Mouse (Mus musculus) embryonic facial prominence, embryonic 11.5 days (tissue): ENCODE measurements around the gene Gp9. TPM values are rescaled to one million over a fixed set of nuclear protein-coding genes. Genes with fewer than 3 reads are reported as not detected.

Source experiments
- ATAC-seq: fragments of 200-750 bp; cut with Nextera tagmentation; replicated peaks from 2 replicates; pipeline ENCODE4 v1.8.0; 2017; ENCODE audit warnings: low read depth; ENCODE audit not compliant: insufficient number of reproducible peaks, low FRiP score, low TSS enrichment
- DNase-seq: peaks from one replicate; pipeline ENCODE4 v3.0.0-alpha.2; 2015; ENCODE audit warnings: low spot score
- H3K27ac ChIP-seq: fragments of 300-500 bp; sonication (generic); replicated peaks from 2 replicates; pipeline ENCODE4 v1.5.1; 2014; ENCODE audit warnings: mild to moderate bottlenecking, low read depth, low read length, control low read depth
- H3K27me3 ChIP-seq: fragments of 300-500 bp; sonication (generic); 2 replicates; pipeline ENCODE4 v1.6.1; 2014; ENCODE audit warnings: mild to moderate bottlenecking, low read length, moderate library complexity, mixed read lengths; ENCODE audit not compliant: control insufficient read depth, insufficient read depth
- H3K36me3 ChIP-seq: fragments of 300-500 bp; sonication (generic); replicated peaks from 2 replicates; pipeline ENCODE4 v1.6.1; 2014; ENCODE audit warnings: low read depth, mild to moderate bottlenecking, low read length, moderate library complexity, mixed read lengths; ENCODE audit not compliant: control insufficient read depth, insufficient read depth
- H3K4me1 ChIP-seq: fragments of 300-500 bp; sonication (generic); 2 replicates; pipeline ENCODE4 v1.6.1; 2014; ENCODE audit warnings: low read length, mixed read lengths; ENCODE audit not compliant: control insufficient read depth, insufficient read depth
- H3K4me2 ChIP-seq: fragments of 300-500 bp; sonication (generic); 2 replicates; pipeline ENCODE4 v1.6.1; 2014; ENCODE audit warnings: low read depth, mild to moderate bottlenecking, control low read depth, low read length, moderate library complexity
- H3K4me3 ChIP-seq: fragments of 300-500 bp; sonication (generic); 2 replicates; pipeline ENCODE4 v1.5.1; 2014; ENCODE audit warnings: low read depth, low read length, control low read depth
- H3K9ac ChIP-seq: fragments of 300-500 bp; sonication (generic); replicated peaks from 2 replicates; pipeline ENCODE4 v1.6.1; 2014; ENCODE audit warnings: mild to moderate bottlenecking, control low read depth, low read length
- H3K9me3 ChIP-seq: fragments of 300-500 bp; sonication (generic); replicated peaks from 2 replicates; pipeline ENCODE4 v1.6.1; 2016; ENCODE audit warnings: mild to moderate bottlenecking, low read length, inconsistent platforms, mixed read lengths; ENCODE audit not compliant: control insufficient read depth
- WGBS: fragments of 180-500 bp; shearing (Covaris S2); extraction: QIAGEN DNeasy Blood & Tissue Kit; methylation state at CpG from one replicate; pipeline ENCODE4 v1.1.7; 2014; 5-methylcytosine and 5-hydroxymethylcytosine counted together
- polyA plus RNA-seq: library from polyadenylated mRNA; unstranded; fragments of >200 nt; fragmentation: Nextera tagmentation; extraction: Ambion mirVana; gene quantifications from 2 replicates; pipeline ENCODE4 v1.2.1, GENCODE M21; 2014

Gene Gp9
- 1.9 and 3.0 TPM in 2 replicates for polyA plus RNA-seq

- Histone ChIP-seq H3K4me2 (no peak within 1 kb of the TSS), H3K27me3 (no peaks in the 10 kb centered on the region), H3K9me3 (no peaks in the 10 kb centered on the region), H3K4me1 (no peaks in the 10 kb centered on the region), H3K36me3 (no peaks in the 10 kb centered on the region), H3K27ac (no peak within 1 kb of the TSS), H3K9ac (no peak within 1 kb of the TSS), H3K4me3 (no peak within 1 kb of the TSS)
- 78% methylated on average over 2 of the region's 2 CpGs for whole genome bisulfite sequencing
- ATAC-seq, result no peak
- no peak for DNase-seq
Measured at GRCm38 (mm10) chr6:87777842-87778241, at the start of gene Gp9. Gene Gp9, plus strand, starts transcription at chr6:87778072.

DNA sequence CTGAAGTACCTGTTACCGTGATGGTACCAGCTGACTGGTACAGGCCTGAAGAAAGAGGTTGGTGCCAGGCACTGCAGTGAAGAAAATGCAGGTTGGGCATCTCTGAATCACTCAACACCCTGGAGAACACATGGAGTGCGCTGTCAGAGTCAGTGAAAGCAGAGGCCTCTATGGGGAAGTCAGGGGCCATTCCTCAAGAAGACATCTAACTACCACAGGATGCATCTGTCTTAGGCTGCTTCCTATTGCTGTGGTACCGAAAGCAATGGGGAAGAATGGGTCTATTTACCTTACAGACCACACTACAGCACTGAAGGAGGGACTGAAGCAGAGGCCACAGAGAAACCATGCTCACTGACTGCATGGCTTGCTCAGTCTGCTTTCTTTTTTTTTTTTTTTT lies 49.8 kb upstream of the Gp9 start:
- ATAC-seq (no peak), DNase-seq (no peak)
- H3K4me1 ChIP-seq, result peaks cover 3% of the 10 kb centered on the region
- 56% methylated on average over 3 of the region's 3 CpGs for WGBS
- H3K27ac ChIP-seq, result no peak overlapping the region
- H3K4me2 ChIP-seq, result no peak overlapping the region
- H3K9me3 ChIP-seq, result no peaks in the 10 kb centered on the region
- H3K4me3 ChIP-seq, result no peak overlapping the region
- H3K27me3 ChIP-seq, result peaks cover 37% of the 10 kb centered on the region
- H3K36me3 ChIP-seq, result no peaks in the 10 kb centered on the region
- H3K9ac ChIP-seq, result no peak overlapping the region

- H3K4me2 ChIP-seq, result peak overlapping the region; percentile 96
- DNase-seq (no peak), ATAC-seq (no peak)
- peaks cover 47% of the 10 kb centered on the region for H3K27me3 ChIP-seq
- no peaks in the 10 kb centered on the region for H3K36me3 ChIP-seq
- no peak overlapping the region; the same call in 1 of the 2 replicates for H3K9ac ChIP-seq
- WGBS, result 9% methylated on average over 13 of the region's 13 CpGs
- peak overlapping the region; percentile 58 for H3K4me3 ChIP-seq
- H3K9me3 ChIP-seq, result no peaks in the 10 kb centered on the region
- H3K27ac ChIP-seq, result no peak overlapping the region
- H3K4me1 ChIP-seq, result peaks cover 3% of the 10 kb centered on the region
Measured at GRCm38 (mm10) chr6:87730141-87730540, 47.7 kb upstream of the Gp9 start.

DNA sequence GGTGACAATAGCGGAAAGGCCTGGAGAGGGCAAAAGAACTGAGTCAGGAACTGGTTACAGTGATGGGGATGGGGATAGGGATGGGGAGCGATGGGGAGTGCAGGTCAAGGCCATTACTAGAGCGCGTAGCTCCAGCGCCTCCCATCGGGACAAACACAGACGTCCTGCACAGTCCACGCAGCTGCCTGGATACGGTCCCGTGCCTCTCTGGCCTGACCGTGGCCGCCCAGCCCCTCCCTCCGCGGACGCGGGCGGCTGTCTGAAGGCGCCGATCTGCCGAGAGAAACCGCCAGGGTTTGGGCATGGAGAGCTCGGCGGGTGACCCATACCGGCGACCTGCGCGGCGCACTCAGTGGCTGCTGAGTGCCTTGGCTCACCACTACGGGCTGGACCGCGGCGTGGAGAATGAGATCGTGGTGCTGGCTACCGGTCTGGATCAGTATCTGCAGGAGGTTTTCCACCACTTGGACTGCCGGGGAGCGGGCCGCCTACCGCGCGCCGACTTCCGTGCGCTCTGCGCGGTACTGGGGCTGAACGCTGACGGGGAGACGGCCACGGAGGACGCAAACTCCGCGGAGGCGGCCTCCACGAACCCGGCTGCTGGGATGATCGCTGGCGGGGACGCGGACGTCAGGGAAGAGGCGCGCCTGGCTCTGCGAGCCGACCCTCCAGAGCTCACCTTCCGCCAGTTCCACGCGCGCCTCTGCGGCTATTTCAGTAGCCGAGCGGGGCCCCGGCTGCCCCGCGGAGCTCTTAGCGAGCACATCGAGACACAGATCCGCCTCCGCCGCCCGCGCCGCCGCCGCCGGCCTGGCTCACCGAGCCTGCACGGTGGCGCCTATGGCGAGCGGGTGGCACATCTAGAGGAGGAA lies 47.0 kb upstream of the Gp9 start, which contains the start of gene Efcc1:
Efcc1 (plus strand) TSS at position 279 of the 872 bp plus-strand sequence.
- ATAC-seq (peak; percentile 72; the same call in 1 of the 2 replicates), DNase-seq (peak; percentile 58)
- H3K4me3 ChIP-seq, result peak within 1 kb of the TSS; percentile 58
- peaks cover 3% of the 10 kb centered on the region for H3K4me1 ChIP-seq
- no peaks in the 10 kb centered on the region for H3K36me3 ChIP-seq
- peak within 1 kb of the TSS; percentile 96 for H3K4me2 ChIP-seq
- no peak within 1 kb of the TSS for H3K27ac ChIP-seq
- H3K9ac ChIP-seq, result peak within 1 kb of the TSS; percentile 57
- WGBS, result under 1% methylated on average over 79 of the region's 90 CpGs
- peaks cover 47% of the 10 kb centered on the region for H3K27me3 ChIP-seq
- H3K9me3 ChIP-seq, result no peaks in the 10 kb centered on the region

GRCm38 (mm10) chr6:87731463-87732095 lies 46.3 kb upstream of the Gp9 start:
- peaks cover 47% of the 10 kb centered on the region for H3K27me3 ChIP-seq
- peak overlapping the region; percentile 58 for H3K4me3 ChIP-seq
- peaks cover 3% of the 10 kb centered on the region for H3K4me1 ChIP-seq
- no peaks in the 10 kb centered on the region for H3K9me3 ChIP-seq
- H3K36me3 ChIP-seq, result no peaks in the 10 kb centered on the region
- DNase-seq (no peak), ATAC-seq (no peak)
- WGBS, result 4% methylated on average over 19 of the region's 19 CpGs
- H3K9ac ChIP-seq, result peak overlapping the region; percentile 57
- H3K27ac ChIP-seq, result no peak overlapping the region
- H3K4me2 ChIP-seq, result peak overlapping the region; percentile 96

DNA sequence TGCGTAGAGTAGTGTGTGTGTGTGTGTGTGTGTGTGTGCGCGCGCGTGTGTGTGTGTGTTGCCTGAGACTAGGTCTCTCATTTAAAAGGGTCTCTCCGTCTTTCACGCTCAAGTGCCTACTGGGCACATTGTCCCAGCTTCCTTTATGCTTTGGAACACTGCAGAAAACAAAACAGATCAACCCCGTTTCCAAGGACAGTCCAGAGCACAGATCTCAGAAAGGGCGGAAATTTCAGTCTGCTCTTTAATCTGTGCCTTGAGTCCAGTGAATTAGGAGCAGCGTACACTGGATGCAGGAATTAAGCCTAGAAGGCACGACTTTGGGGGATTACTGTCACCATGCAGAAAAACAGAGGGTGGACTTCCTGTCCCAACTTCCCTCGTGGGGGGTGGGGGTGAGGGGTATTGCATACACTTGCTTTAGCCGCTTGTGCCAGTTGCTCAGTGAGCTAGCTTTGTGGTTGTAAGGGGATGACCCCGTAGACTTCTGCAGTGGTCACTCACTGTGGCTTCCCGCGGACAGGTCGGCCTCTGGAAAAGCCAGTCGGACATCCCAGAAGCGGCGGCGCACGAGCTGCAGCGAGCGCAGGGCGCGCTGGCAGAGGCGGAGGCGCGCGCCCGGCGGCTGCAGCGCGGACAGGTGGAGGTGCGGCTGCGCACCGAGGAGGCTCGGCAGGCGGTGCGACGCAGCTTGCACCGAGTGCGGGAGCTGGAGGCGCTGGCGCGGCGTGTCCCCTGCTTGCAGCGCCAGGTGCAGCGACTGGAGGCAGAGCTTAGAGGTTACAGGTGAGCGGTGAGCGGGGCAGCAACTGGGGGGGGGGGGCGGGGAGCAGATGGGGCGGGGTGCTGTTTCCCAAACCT lies 45.5 kb upstream of the Gp9 start:
- H3K27me3 ChIP-seq, result peaks cover 47% of the 10 kb centered on the region
- H3K4me2 ChIP-seq, result peak overlapping the region; percentile 69
- 1% methylated on average over 48 of the region's 53 CpGs for WGBS
- H3K36me3 ChIP-seq, result no peaks in the 10 kb centered on the region
- DNase-seq (peak; percentile 25), ATAC-seq (no peak)
- H3K27ac ChIP-seq, result no peak overlapping the region
- peaks cover 3% of the 10 kb centered on the region for H3K4me1 ChIP-seq
- H3K9me3 ChIP-seq, result no peaks in the 10 kb centered on the region
- H3K4me3 ChIP-seq, result peak overlapping the region; percentile 34
- no peak overlapping the region; the same call in 1 of the 2 replicates for H3K9ac ChIP-seq

DNA sequence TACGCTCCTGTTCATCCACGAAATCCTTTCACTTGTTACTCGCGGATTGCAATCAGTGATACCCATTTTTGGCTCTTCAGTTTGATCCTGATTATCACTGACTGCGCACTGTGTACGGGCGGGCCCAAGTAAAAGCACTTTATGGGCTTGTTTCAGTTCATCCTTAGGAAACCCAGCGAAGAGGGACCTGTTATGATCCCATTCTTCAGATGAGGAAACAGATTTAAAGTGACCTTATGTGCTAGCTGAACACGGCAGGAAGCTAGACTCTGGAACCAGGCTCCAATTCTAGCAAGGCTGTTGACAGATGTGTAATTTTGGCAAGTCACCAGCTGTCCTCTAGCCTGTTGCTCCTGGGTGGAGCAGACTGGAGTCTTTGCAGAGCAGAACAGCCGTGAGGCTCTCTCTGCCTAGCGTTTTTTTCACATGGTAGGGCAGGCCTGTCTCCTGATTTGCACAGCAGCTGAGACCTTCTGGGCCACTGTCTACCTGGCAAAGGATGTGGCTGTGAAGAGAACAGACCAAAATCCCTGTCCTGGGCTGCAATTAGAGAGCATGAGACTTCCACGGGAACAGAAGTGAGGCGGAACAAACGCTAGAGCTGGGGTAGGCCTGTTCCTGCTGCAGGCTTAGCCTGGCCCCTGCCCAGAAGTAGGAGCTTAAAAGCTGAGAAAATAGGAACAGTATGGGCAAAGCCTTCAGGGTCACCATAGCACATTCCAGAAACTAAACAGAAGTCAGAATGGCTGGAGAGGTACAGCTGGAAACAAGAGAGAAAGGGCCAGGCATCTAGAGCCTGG lies 44.5 kb upstream of the Gp9 start:
- Histone ChIP-seq H3K4me2 (peak overlapping the region; percentile 69), H3K4me1 (peaks cover 3% of the 10 kb centered on the region), H3K27ac (no peak overlapping the region), H3K27me3 (peaks cover 47% of the 10 kb centered on the region), H3K9ac (no peak overlapping the region), H3K36me3 (no peaks in the 10 kb centered on the region), H3K9me3 (no peaks in the 10 kb centered on the region), H3K4me3 (no peak overlapping the region)
- no peak for DNase-seq
- WGBS, result 22% methylated on average over 14 of the region's 14 CpGs
- ATAC-seq, result no peak
